In genomic region chr16:8429531-8429930, GRCm38 (mm10) we compare ENCODE assay signal across 22 mouse cellular contexts. TPM values are rescaled to one million over a fixed set of nuclear protein-coding genes. Genes with fewer than 3 reads are reported as not detected.
"Had no signal": no experiment of that assay in that cellular context is flagged by ENCODE, and none has a peak within 500 bp of the region (broad histone marks: within the 10 kb centered on the region; RNA-seq: fewer than 3 reads in every experiment).

No protein-coding gene starts in this region.

- H3K4me3 ChIP-seq: lung, embryonic 15.5 days; megakaryocyte, embryonic 14.5 days; midbrain, embryonic 13.5 days; midbrain, embryonic 15.5 days; neural tube, embryonic 12.5 days; stomach, embryonic 15.5 days had no signal

- ATAC-seq: lung, postnatal 0 days; midbrain, embryonic 13.5 days; midbrain, embryonic 15.5 days had no signal

- H3K36me3 ChIP-seq: lung, embryonic 15.5 days; midbrain, embryonic 13.5 days; midbrain, embryonic 15.5 days; neural tube, embryonic 12.5 days; stomach, embryonic 15.5 days had no signal

- H3K27ac ChIP-seq: liver, embryonic 14.5 days; lung, embryonic 15.5 days; macrophage; midbrain, embryonic 13.5 days; midbrain, embryonic 15.5 days; neural tube, embryonic 12.5 days; stomach, embryonic 15.5 days had no signal

- H3K4me1 ChIP-seq: stomach, embryonic 15.5 days had no signal

- DNase-seq: lung, adult 2 months; lung, postnatal 14 days; lung, postnatal 36 days; right cerebral cortex, postnatal 14 days; thymus, adult 2 months; thymus, postnatal 25 days; thymus, postnatal 4 days had no signal

- H3K9ac ChIP-seq: liver, embryonic 14.5 days; lung, embryonic 15.5 days; midbrain, embryonic 13.5 days; midbrain, embryonic 15.5 days; neural tube, embryonic 12.5 days; stomach, embryonic 15.5 days had no signal

- H3K9me3 ChIP-seq: lung, embryonic 15.5 days; midbrain, embryonic 13.5 days; midbrain, embryonic 15.5 days; neural tube, embryonic 12.5 days; stomach, embryonic 15.5 days had no signal

- H3K4me2 ChIP-seq: lung, embryonic 15.5 days; midbrain, embryonic 11.5 days; midbrain, embryonic 13.5 days; midbrain, embryonic 15.5 days; neural tube, embryonic 12.5 days; stomach, embryonic 15.5 days had no signal

RNA-seq across cellular contexts. Expression of gene Tmem114, which starts 4.6 kb away (rescaled TPM):
- total RNA-seq: monocyte, adult 5-6 weeks; neutrophil, adult 5-6 weeks had no signal
- polyA plus RNA-seq: liver, embryonic 16.5 days; lung, adult 2 months; lung, embryonic 15.5 days; lung, postnatal 0 days; macrophage; midbrain, embryonic 11.5 days; neural tube, embryonic 12.5 days; spleen, adult 2 months; urinary bladder, adult 2 months had no signal
